Mouse (Mus musculus) MEL (cell line): ENCODE results near the gene Rfc4.

Experiments used
- CTCF ChIP-seq, 3 experiments: IDR thresholded peaks in 2 of 3; conservative IDR thresholded peaks in 1 of 3; 2 replicates each; pipeline ENCODE4 v1.5.1; 2011 to 2012; ENCODE audit warnings: low read length in 3 of 3, low read depth in 2 of 3, mild to moderate bottlenecking in 2 of 3, improper control_type of control experiment in 1 of 3, inconsistent platforms in 1 of 3, mixed read lengths in 1 of 3, moderate library complexity in 1 of 3; ENCODE audit not compliant: control insufficient read depth in 1 of 3, insufficient read depth in 1 of 3, poor library complexity in 1 of 3, severe bottlenecking in 1 of 3
- ELF1 ChIP-seq: IDR thresholded peaks from 2 replicates; pipeline ENCODE4 v1.6.1; 2014; ENCODE audit warnings: low read depth, mild to moderate bottlenecking, inconsistent platforms, low read length, improper control_type of control experiment, moderate library complexity
- MAX ChIP-seq: IDR thresholded peaks from 2 replicates; pipeline ENCODE4 v1.6.1; 2011; ENCODE audit warnings: low read length, improper control_type of control experiment
- MEF2A ChIP-seq: IDR thresholded peaks from 2 replicates; pipeline ENCODE4 v1.6.1; 2014; ENCODE audit warnings: low read depth, mild to moderate bottlenecking, inconsistent platforms, low read length, improper control_type of control experiment; ENCODE audit not compliant: poor library complexity, insufficient replicate concordance, severe bottlenecking; ENCODE audit errors: extremely low read depth
- NRF1 ChIP-seq: IDR thresholded peaks from 2 replicates; pipeline ENCODE4 v1.6.1; 2014; ENCODE audit warnings: low read depth, mild to moderate bottlenecking, inconsistent platforms, low read length, improper control_type of control experiment, moderate library complexity; ENCODE audit not compliant: poor library complexity, insufficient read depth, severe bottlenecking
- RAD21 ChIP-seq: IDR thresholded peaks from 2 replicates; pipeline ENCODE4 v1.6.1; 2011; ENCODE audit warnings: mild to moderate bottlenecking, low read depth, low read length, improper control_type of control experiment
- USF1 ChIP-seq: IDR thresholded peaks from 2 replicates; pipeline ENCODE4 v1.6.1; 2014; ENCODE audit warnings: low read depth, mild to moderate bottlenecking, inconsistent platforms, low read length, improper control_type of control experiment, moderate library complexity

DNA sequence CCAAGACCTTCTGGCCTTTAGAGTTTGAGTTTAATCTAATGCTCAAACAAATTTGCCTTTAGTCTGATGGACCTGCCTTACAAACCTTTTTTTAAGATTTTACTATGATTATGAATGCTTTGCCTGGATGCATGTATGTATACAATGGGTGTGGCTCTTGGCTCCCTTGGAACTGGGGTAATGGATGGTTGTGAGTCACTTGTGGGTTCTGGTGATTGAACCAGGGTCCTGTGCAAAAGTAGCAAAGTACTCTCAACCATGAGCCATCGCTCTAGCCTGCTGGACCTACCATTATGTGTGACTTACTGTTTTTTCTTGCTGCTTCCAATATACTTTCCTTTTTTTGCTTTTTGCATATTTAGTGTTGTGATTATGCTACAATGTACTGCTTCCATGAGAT lies 4.8 kb upstream of the Rfc4 start:
- TF ChIP-seq CTCF (IDR thresholded peaks at IDR 0.05 in 2 of 3, conservative IDR thresholded peaks at IDR 0.05 in 1 of 3; ENCODE audit: control insufficient read depth in 1 of 3, insufficient read depth in 1 of 3, low read depth in 2 of 3, low read length in 3 of 3, poor library complexity in 1 of 3, severe bottlenecking in 1 of 3) = no peak
- TF ChIP-seq RAD21 = no peak
- no peak for TF ChIP-seq ELF1
- TF ChIP-seq MAX = no peak
- no peak for TF ChIP-seq NRF1
- no peak for TF ChIP-seq USF1
- TF ChIP-seq MEF2A = no peak
